Mouse (Mus musculus): ENCODE results near the gene Atg9b.
"Not testable (repeated sequence)": the region's sequence is repeated elsewhere in the genome, so short reads cannot be mapped to it uniquely, and the experiment has no call there.

The Atg9b gene

DNA sequence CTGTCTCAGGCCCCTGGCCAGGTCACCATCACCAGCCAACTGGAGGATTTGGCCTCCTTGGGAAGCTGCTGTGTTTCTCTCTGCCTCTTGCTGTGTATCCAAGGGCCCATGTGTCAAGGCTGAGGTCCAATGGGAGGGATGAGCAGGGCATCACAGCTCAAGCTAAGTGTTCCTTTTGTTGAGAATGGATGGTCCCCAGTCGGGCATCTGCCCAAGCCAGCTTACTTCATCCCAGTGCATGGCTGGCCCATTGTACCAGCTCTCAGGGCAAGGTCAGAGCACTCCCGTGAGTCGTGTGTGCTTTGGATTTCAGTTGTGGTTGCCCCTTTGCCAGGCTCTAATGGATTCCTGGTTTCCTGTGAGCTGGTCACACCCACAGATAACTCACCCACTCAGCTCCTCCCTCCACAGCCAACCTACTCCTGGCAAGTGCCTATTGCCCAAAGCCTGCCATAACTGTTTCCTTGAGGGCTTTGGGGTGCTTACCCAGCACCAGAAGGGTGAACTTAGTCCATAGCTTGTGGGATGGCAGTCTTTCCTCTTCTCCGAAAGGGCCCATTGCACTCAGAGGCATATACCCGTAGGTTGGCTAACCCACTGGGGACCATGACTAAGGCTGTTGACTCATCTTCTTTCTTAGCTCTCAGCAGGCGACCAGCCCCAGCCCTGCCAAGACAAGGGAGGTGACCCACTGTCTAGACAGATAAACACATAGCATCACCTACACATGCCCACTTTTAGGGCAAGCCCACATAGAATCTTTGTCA, 12.8 kb upstream of the Atg9b start:
- peak; percentile 83 for DNase-seq

DNA sequence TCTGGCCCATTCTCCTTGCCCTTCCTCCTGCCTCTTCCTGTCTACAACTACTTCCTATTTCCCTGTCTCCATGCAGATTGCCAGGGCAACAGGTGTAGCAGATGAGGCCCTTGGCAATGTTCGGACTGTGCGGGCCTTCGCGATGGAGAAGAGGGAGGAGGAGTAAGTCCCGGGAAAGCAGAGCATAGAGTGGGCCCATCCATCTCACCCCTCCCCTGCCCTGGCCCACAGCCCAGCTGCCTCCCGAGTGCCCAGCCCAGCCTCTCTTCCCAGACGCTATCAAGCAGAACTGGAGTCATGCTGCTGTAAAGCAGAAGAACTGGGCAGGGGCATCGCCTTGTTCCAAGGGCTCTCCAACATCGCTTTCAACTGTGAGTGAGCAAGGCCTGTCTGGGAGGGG, 10.0 kb upstream of the Atg9b start:
- DNase-seq, result no peak

DNA sequence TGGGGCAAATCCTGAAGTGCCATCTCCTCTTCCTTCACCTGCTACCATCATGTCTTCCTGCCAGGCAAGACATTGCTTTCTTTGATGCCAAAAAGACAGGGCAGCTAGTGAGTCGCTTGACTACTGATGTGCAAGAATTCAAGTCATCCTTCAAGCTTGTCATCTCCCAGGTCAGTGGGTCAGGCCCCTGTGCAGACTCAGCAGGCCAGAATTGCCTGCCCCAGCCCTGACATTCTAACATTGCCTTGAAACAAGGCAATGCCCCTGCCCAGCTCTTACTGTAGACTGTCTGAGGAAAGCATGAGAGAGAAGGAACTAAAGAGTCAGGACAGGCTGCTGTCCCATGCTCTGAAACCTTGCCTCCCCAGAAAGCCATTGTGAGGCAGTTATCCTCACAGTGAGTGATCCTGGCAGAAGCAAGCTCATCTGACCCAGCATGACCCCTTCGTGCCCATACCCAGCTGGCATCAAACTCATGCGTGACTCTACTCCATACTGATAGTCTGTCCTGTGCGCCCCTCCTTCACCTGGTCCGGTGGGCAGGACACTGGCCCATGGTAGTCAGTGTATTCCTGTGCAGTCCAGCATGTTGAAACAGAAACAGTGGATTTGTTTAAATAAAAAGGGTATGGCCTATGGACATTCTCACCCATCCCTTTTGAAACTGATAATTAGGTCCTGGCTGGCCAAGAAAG, 9.1 kb upstream of the Atg9b start:
- no peak for DNase-seq

DNA sequence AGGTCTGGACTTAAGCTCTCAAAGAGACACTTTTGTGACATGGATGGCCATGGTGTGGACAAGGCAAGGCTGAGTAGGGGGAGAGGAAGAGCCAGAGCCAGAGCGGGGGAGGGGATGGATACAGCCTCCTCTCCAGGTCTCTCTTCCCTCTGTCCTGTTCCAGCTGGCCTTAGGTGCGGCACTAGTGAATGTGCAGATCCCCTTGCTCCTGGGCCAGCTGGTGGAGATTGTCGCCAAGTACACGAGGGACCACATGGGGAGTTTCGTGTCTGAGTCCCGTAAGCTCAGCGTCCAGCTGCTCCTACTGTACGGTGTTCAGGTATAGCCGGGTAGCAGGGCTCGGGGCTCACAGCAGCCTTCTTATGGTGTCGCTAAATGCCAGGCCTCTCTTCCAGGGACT, 8.4 kb upstream of the Atg9b start:
- DNase-seq, result no peak

DNA sequence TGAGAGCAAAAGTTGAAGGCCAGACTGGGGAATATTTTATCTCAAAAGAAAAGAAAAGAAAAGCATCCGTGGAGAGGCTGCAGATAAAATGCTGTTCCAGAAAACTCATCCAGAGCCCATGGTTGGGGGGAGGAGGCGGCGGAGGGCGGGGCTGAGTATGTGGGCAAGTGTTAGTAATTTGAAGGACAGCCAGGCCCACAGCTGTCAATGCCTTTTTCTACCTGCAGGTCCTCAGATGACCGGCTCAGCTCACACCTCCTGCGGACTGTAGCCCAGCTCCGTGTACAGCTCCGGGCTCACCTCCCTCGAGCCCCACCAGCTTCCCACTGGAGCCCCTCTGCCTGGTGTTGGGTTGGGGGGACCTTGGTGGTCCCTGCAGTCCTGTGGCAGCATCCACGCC, 7.7 kb upstream of the Atg9b start:
- DNase-seq, result no peak

DNA sequence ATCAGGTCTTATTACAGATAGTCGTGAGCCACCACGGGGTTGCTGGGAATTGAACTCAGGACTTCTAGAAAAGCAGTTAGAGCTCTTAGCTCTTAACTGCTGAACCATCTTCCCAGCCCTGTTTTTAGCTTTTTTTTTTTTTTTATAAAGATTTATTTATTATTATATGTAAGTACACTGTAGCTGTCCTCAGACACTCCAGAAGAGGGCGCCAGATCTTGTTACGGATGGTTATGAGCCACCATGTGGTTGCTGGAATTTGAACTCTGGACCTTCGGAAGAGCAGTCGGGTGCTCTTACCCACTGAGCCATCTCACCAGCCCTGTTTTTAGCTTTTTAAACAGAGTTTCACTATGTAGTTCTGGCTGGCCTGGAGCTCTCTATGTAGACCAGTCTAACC, 4.3 kb upstream of the Atg9b start:
- not testable (repeated sequence) for DNase-seq

- DNase-seq, result peak; percentile 97
Observed at GRCm38 (mm10) chr5:24394165-24394894, 2.4 kb upstream of the Atg9b start.

- peak; percentile 87 for DNase-seq
Observed at GRCm38 (mm10) chr5:24393392-24393997, 1.6 kb upstream of the Atg9b start, which contains the start of gene Abcb8. TSS of gene Abcb8 (plus strand) at chr5:24393663.

GRCm38 (mm10) chr5:24392724-24393123, 781 bp upstream of the Atg9b start:
- DNase-seq, result no peak

DNA sequence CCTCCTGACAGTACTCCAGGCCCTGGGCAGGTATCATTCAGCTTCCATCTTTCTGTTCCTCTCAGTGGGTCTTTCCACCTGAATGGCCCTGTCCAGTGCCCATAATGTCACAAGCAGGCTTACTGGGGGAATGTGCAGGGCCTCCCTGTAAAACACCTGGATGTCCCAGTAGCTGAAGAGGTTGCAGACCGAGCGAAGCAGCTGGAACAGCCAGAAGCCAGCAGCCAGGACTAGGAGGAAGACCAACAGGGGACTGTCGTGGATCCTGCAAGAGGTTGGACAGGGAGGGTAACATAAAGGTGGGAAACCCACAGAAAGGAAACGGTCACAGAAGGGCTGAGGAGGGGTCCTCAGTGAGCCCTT, 2.3 kb downstream of the Atg9b start:
- DNase-seq, result no peak

DNA sequence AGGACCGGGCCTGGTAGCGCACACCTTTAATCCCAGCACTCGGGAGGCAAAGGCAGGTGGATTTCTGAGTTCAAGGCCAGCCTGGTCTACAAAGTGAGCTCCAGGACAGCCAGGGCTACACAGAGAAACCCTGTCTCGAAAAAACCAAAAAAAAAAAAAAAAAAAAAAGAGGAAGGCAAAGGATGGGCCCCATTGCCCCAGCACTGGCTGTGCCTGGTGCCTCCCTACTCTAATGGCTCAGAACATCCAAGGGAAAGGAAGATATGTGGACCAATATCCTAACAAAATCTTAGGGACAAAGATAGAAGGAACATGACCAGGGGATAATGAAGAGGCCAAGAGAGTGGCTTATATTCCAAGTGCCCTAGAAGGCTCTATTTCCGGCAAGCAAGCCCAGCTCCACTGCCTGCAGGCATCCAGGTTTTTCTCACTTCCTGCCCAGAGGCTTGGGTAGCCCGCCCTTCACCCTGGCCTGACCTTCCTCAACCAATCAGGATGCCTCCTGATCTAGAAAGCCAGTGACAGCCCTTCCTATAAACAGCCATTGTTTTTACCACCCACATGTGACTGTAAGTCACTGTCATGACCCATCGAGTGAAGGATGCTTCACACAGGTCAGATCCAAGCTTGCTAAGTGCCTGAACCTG, 2.8 kb downstream of the Atg9b start:
- DNase-seq, result no peak

DNA sequence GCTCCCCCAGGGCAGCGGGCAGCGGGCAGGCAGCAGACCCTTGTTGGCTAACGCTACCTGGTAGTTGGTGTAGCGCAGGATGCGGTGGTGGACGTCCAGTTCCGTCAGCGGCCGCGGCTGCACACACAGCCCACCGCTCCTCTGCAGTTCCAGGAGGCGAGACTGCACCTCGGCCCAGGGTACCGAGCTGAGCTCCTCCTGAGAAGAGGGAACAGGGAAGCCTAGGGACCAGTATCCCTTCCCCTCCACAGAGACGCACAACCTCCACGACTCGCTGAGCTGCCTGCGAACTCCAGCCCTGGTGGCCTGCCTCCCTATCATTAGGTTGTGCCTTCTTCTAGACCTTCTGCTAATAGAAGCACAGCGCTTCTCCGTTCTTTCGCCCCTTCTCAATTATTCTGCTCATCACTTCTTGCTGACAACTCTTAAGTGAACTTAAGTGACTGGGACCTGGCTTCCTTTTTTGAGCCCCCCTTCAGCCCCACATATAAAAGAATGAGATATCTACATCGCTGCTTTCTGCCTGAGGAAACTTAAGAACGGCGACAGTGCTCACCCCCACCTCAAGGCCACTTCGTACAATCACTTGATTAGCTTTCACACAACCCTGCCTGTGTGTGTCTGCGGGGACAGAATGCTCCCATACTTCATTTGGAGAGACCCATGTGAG, 3.6 kb downstream of the Atg9b start:
- no peak for DNase-seq

DNA sequence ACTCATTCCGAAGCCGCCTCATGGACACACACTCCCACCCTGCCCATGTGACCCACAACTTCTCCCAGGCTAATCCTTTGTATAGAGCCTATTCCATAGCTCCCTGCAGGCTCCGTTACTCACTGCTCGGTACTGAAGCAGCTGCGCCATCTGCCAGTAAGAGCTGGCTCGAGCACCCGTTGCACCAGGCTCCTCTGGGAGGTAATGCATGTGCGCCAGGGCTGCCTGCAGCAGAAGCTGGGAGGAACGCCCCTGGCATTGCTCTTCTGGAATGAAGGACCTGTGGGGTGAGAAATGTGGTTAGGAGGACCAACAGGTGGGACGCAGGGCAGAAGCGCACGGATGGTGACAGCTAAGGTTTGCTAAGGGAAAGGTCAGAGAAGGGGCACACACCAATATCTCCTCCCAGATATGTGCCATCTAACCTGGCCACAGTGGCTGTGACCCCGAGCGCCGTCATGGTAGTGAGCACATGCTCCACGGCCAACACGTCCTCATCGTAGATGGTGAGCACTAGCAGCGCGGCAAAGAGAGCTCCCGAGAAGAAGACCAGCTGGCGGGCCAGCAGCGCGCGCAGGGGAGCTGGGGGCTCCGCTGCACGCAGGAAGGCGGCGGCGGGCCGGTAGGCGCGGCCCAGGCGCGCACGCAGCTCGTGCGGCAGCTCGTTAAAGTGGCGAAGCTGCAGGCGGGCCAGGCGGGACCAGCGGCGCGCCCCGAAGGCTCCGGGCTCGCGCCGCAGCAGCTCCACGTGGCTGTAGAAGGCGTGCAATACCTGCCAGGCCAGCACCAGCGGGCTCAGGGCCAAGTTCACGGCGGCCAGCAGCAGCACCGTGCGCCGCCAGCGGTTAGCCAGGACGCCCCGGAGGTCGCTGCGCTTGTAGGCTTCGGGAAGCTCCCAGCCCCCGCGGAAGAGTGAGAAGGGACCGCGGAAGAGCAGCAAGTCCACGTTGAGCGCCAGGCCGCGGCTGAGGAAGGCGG, 4.4 kb downstream of the Atg9b start:
- peak; percentile 74 for DNase-seq

DNA sequence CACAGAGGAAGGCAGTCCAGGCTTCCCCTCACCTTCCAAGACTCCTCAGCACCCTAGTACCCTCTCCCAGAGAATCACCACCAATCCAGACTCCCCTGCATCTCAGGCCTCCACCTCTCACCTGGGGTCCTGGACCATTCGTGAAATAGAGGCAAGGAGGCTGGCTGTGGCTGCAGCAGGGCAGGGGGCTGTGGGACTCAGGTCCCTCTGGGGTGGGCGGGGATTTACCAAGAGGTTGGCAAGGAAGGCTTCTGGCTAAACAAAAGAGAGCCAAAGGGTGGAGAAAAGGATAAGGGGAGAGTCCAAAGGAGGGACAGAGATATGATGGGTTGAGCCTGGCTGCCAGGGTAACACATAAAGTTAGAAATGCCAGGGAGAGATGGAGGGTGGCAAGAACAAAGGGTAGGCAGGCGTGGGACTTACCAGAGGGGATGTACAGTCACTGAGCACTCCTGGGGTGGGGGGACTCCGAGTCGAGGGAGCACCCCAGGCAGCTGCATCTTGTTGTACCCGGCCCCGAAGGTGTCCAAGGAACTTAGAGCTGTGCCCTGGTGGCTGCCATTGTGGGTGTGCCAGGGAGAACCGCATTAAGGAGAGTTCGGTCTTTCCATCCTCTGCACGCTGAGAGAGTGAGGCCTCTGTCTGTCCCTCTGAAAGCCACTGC, 5.9 kb downstream of the Atg9b start:
- DNase-seq, result no peak

GRCm38 (mm10) chr5:24385374-24385773, 6.6 kb downstream of the Atg9b start:
- DNase-seq, result no peak

DNA sequence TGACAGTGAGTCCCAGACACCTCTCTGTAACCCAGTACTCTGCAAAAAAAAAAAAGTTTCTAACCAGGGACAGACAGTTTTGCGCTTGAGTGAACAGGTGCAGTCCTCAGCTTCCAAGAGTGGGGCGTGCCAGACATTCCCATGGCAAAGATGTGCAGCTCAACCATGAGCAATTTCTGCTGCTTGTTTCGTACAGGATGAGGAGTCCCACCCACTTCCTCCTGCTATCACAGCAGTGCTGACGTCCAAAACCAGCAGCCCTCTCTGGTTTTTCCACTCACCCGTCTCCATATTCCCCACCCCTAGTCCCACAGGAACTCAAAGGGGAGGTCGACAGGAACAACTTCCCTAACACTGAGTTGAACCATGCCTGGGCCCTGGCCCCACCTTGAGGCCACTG, 7.5 kb downstream of the Atg9b start:
- DNase-seq, result peak; percentile 70

DNA sequence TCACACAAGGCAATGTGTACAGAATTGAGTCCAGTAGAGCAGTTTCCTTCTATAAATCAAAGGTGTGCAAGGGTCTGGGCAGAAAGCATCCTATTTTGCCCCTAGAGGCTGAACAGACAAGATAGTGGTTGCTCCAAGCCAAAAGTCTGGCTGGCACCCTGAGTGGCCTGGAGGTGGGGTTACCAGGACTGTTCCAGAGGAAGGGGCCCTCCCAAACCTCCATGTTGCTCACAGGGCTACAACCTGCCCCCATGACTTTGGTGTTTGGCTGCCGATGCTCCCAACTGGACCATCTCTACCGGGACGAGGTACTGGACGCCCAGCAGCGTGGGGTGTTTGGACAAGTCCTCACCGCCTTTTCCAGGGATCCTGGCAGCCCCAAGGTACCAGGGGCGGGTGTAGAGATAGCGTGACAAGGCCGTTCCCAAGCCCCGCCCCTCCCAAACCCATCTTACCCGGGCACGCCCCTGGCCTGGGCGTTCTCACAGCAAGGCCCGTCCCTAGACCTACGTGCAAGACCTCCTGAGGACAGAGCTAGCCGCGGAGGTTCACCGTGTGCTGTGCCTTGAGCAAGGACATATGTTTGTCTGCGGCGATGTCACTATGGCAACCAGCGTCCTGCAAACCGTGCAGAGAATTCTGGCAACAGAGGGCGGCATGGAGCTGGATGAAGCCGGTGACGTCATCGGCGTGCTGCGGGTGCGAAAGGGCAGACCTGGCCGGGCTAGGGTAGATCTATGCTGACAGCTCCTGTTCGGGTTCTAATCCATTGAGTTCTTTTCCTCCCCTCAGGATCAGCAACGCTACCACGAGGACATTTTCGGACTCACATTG, 8.7 kb downstream of the Atg9b start:
- DNase-seq, result peak; percentile 92

DNA sequence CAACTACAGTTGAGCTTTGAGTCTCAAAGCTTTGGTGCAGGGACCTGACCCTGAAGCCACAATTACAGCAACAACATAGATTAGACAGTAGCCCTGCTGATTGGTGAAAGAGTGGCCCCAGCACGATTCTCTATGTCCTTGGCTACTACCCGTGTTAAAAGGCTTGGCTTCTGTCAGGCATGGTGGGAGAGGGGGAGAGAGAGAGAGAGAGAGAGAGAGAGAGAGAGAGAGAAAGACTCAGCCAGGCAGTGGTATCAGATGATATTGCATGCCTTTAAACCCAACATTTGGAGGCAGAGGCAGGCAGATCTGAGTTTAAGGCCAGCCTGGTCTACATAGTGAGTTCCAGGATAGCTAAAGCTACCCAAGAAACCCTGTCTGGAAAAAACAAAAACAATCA, 10.0 kb downstream of the Atg9b start:
- DNase-seq, result no peak

DNA sequence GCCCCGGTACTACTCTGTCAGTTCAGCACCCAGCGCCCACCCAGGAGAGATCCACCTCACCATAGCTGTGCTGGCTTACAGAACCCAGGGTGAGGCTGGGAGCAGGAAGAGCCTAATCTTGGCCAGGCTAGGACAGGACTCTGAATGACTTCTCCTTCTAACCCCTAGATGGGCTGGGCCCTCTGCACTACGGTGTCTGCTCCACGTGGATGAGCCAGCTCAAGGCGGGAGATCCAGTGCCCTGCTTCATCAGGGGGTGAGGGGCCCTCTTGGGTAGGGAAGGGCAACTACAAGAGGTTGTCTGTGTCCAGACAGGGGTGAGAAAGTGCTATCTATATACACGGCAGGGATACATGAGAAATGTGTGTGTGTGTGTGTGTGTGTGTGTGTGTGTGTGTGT, 10.5 kb downstream of the Atg9b start:
- no peak for DNase-seq

DNA sequence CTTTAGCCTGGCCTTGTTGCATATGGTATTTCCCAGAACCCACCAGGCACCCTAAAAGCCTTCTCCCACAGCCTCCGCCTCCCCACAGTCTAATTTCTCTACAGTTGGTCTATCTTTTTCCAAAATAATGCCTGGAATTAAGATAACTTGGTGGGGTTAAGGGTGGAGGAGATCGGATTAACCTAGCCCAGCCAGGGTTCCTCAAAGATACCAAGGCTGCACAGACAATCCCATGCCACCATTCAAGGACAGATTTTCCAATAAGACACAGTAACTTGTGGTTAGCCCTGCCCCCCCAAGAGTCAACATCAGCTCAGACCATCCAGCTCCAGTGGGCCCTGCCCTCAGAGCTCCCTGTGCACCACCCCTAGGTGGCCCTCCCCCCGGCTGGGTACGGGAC, 11.4 kb downstream of the Atg9b start:
- no peak for DNase-seq
